Mouse (Mus musculus) midbrain, embryonic 16.5 days (tissue): Measurements from ENCODE around the gene Rec8. TPM values are rescaled to one million over a fixed set of nuclear protein-coding genes. Genes with fewer than 3 reads are reported as not detected.
A peak's percentile ranks its signal among the peaks of the same experiment; 100 is the strongest.

Experiments used
- ATAC-seq: fragments of 200-750 bp; cut with Nextera tagmentation; 2 replicates; pipeline ENCODE4 v1.8.0; 2017; ENCODE audit warnings: moderate TSS enrichment
- H3K27ac ChIP-seq: fragments of 300-500 bp; sonication (generic); 2 replicates; pipeline ENCODE4 v1.5.1; 2014; ENCODE audit warnings: mild to moderate bottlenecking, low read length, mixed read lengths
- H3K27me3 ChIP-seq: fragments of 300-500 bp; sonication (generic); 2 replicates; pipeline ENCODE4 v1.6.1; 2014; ENCODE audit warnings: low read depth, low read length, mixed read lengths; ENCODE audit not compliant: control insufficient read depth, insufficient read depth
- H3K36me3 ChIP-seq: fragments of 300-500 bp; sonication (generic); 2 replicates; pipeline ENCODE4 v1.6.1; 2014; ENCODE audit warnings: mild to moderate bottlenecking, low read length, moderate library complexity, mixed read lengths; ENCODE audit not compliant: control insufficient read depth, insufficient read depth
- H3K4me1 ChIP-seq: fragments of 300-500 bp; sonication (generic); 2 replicates; pipeline ENCODE4 v1.6.1; 2014; ENCODE audit warnings: mild to moderate bottlenecking, low read length, mixed read lengths; ENCODE audit not compliant: control insufficient read depth, insufficient read depth
- H3K4me2 ChIP-seq: fragments of 300-500 bp; sonication (generic); 2 replicates; pipeline ENCODE4 v1.6.1; 2014; ENCODE audit warnings: mild to moderate bottlenecking, low read length, mixed read lengths
- H3K4me3 ChIP-seq: fragments of 300-500 bp; sonication (generic); 2 replicates; pipeline ENCODE4 v1.5.1; 2014; ENCODE audit warnings: low read depth, mild to moderate bottlenecking, low read length, moderate library complexity, mixed read lengths
- H3K9ac ChIP-seq: fragments of 300-500 bp; sonication (generic); 2 replicates; pipeline ENCODE4 v1.6.1; 2014; ENCODE audit warnings: low read depth, low read length, mixed read lengths
- H3K9me3 ChIP-seq: fragments of 300-500 bp; sonication (generic); replicated peaks from 2 replicates; pipeline ENCODE4 v1.6.1; 2014; ENCODE audit warnings: mild to moderate bottlenecking, low read length, mixed read lengths; ENCODE audit not compliant: control insufficient read depth, poor library complexity, severe bottlenecking
- WGBS: fragments of 180-500 bp; shearing (Covaris S2); extraction: QIAGEN DNeasy Blood & Tissue Kit; methylation state at CpG from one replicate; pipeline ENCODE4 v1.1.7; 2014; 5-methylcytosine and 5-hydroxymethylcytosine counted together
- polyA plus RNA-seq: library from polyadenylated mRNA; unstranded; fragments of >200 nt; fragmentation: Nextera tagmentation; extraction: Ambion mirVana; gene quantifications from 2 replicates; pipeline ENCODE4 v1.2.1, GENCODE M21; 2015

The Rec8 gene
- polyA plus RNA-seq, 1 experiment from 2014 or later = 8.4 TPM

DNA sequence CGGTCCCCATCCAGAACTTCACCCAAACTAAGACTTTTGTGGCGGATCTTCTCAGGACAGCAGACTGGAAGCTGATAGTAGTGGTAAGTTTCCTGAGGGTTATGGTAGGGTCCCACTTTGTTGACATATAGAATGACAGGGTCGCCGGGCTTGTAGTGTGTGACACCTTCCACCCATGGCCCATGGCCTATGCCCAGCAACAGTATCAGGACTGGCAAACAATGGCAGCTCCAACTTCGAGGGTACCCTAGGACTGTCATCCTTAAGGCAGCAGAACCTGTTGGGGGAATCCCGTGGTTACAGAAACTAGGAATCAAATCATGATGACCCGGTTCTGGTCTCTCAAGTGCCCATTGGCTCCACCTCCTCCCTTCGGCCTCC is 24.8 kb downstream of the Rec8 start:
- Histone ChIP-seq H3K4me2 (peak overlapping the region; percentile 92), H3K27ac (peak overlapping the region; percentile 96), H3K4me1 (peaks cover 16% of the 10 kb centered on the region), H3K9me3 (no peaks in the 10 kb centered on the region), H3K4me3 (peak overlapping the region; percentile 68), H3K36me3 (peaks cover 8% of the 10 kb centered on the region), H3K9ac (peak overlapping the region; percentile 92), H3K27me3 (no peaks in the 10 kb centered on the region)
- ATAC-seq = peak; percentile 58
- 24% methylated on average over 8 of the region's 8 CpGs for WGBS

GRCm38 (mm10) chr14:55643060-55643907 is 25.4 kb downstream of the Rec8 start, which contains the start of gene Tm9sf1:
Gene Tm9sf1, minus strand, starts transcription at chr14:55643806.
- peaks cover 16% of the 10 kb centered on the region for H3K4me1 ChIP-seq
- H3K4me3 ChIP-seq = peak within 1 kb of the TSS; percentile 68
- peak within 1 kb of the TSS; percentile 92 for H3K4me2 ChIP-seq
- H3K9ac ChIP-seq = peak within 1 kb of the TSS; percentile 92
- H3K27me3 ChIP-seq = no peaks in the 10 kb centered on the region
- H3K36me3 ChIP-seq = peaks cover 8% of the 10 kb centered on the region
- WGBS = under 1% methylated on average over 76 of the region's 89 CpGs
- H3K9me3 ChIP-seq = no peaks in the 10 kb centered on the region
- H3K27ac ChIP-seq = peak within 1 kb of the TSS; percentile 96
- ATAC-seq = peak; percentile 91

- WGBS = 33% methylated on average over 17 of the region's 17 CpGs
- Histone ChIP-seq H3K36me3 (peaks cover 8% of the 10 kb centered on the region), H3K27me3 (no peaks in the 10 kb centered on the region), H3K4me2 (peak overlapping the region; percentile 92), H3K27ac (no peak overlapping the region), H3K4me3 (peak overlapping the region; percentile 68), H3K9me3 (no peaks in the 10 kb centered on the region), H3K4me1 (peaks cover 16% of the 10 kb centered on the region), H3K9ac (peak overlapping the region; percentile 92)
- no peak for ATAC-seq
Measured at GRCm38 (mm10) chr14:55644261-55644888, 26.5 kb downstream of the Rec8 start.

DNA sequence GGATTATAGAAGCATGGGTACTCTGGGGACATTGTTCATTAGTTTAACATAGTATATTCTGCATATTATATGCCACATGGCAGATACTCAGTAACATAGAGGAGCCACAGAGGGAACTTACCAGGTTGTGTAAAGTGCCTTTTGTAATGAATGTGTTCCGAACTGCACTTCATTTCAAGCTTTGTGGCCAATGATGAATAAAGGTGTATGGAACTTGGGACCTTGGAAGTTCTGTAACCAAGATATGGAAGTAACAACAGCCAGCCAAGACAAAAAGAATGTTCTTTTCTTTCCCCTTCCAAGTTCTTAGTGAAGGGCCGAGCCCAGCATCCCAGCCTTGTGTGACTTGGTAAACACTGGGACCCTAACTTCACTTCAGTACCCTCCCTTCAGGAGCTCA is 32.0 kb downstream of the Rec8 start, which contains the start of gene Tssk4:
Gene Tssk4, plus strand, starts transcription at position 301 of the 400 bp plus-strand sequence.
- Histone ChIP-seq H3K9me3 (no peaks in the 10 kb centered on the region), H3K27ac (no peak within 1 kb of the TSS), H3K4me1 (peaks cover 1% of the 10 kb centered on the region; the same call in 1 of the 2 replicates), H3K36me3 (no peaks in the 10 kb centered on the region), H3K9ac (no peak within 1 kb of the TSS), H3K4me3 (no peak within 1 kb of the TSS), H3K4me2 (no peak within 1 kb of the TSS), H3K27me3 (no peaks in the 10 kb centered on the region)
- 96% methylated on average over 2 of the region's 2 CpGs for WGBS
- no peak for ATAC-seq

- Histone ChIP-seq H3K4me2 (no peak overlapping the region), H3K4me1 (no peaks in the 10 kb centered on the region), H3K4me3 (no peak overlapping the region), H3K27me3 (no peaks in the 10 kb centered on the region), H3K9ac (no peak overlapping the region), H3K9me3 (no peaks in the 10 kb centered on the region), H3K36me3 (no peaks in the 10 kb centered on the region), H3K27ac (no peak overlapping the region)
- ATAC-seq = no peak
- 89% methylated on average over 7 of the region's 7 CpGs for WGBS
Measured at GRCm38 (mm10) chr14:55651528-55651927, 33.7 kb downstream of the Rec8 start.

GRCm38 (mm10) chr14:55656935-55657334 is 39.1 kb downstream of the Rec8 start:
- H3K27ac ChIP-seq = no peak overlapping the region
- no peaks in the 10 kb centered on the region for H3K9me3 ChIP-seq
- H3K27me3 ChIP-seq = no peaks in the 10 kb centered on the region
- H3K4me3 ChIP-seq = no peak overlapping the region
- H3K4me1 ChIP-seq = peaks cover 10% of the 10 kb centered on the region
- H3K36me3 ChIP-seq = peaks cover 6% of the 10 kb centered on the region
- no peak for ATAC-seq
- no peak overlapping the region for H3K4me2 ChIP-seq
- WGBS = 87% methylated on average over 3 of the region's 3 CpGs
- H3K9ac ChIP-seq = no peak overlapping the region

DNA sequence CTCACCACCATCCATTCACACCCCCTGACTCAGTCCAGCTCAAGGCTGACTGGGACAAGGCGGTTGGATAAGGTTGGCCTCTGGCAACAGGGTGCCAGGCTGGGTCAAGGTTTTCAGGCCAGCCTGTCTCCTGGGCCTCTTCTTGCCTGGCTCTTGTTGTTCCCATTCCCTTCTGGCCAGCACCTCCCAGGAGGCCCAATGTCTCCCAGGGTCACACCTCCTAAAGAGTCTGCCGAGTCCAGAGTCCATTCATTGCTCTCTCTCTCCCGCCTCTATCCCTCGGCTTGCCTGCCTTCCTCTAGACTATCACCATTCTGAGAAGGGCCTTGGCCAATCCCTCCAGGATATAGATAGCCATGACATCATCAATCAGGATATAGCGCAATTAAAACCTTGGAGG is 40.2 kb downstream of the Rec8 start:
- ATAC-seq = no peak
- Histone ChIP-seq H3K4me3 (no peak overlapping the region), H3K4me2 (no peak overlapping the region), H3K9ac (no peak overlapping the region), H3K27me3 (no peaks in the 10 kb centered on the region), H3K36me3 (peaks cover 9% of the 10 kb centered on the region), H3K4me1 (peaks cover 10% of the 10 kb centered on the region), H3K9me3 (no peaks in the 10 kb centered on the region), H3K27ac (no peak overlapping the region)
- WGBS = 93% methylated on average over 5 of the region's 5 CpGs

- H3K9me3 ChIP-seq = no peaks in the 10 kb centered on the region
- peaks cover 14% of the 10 kb centered on the region for H3K36me3 ChIP-seq
- peaks cover 10% of the 10 kb centered on the region for H3K4me1 ChIP-seq
- peak; percentile 96 for ATAC-seq
- peak within 1 kb of the TSS; percentile 64 for H3K9ac ChIP-seq
- peak within 1 kb of the TSS; percentile 52 for H3K4me3 ChIP-seq
- H3K4me2 ChIP-seq = peak within 1 kb of the TSS; percentile 67
- peak within 1 kb of the TSS; percentile 60 for H3K27ac ChIP-seq
- WGBS = under 1% methylated on average over 38 of the region's 39 CpGs
- H3K27me3 ChIP-seq = no peaks in the 10 kb centered on the region
Measured at GRCm38 (mm10) chr14:55659960-55660573, 42.2 kb downstream of the Rec8 start, which contains the start of gene Mdp1. Gene Mdp1, minus strand, starts transcription at chr14:55660508.
